Mouse (Mus musculus) CH12F3 (cell line): ENCODE measurements around the gene Cd33.

Experiments used
- in situ Hi-C: fragments of 300-500 bp; cut with MboI; formaldehyde crosslinking; loops from 2 replicates; pipeline ENCODE4 v1.14.3; 2020; ENCODE audit warnings: low sequenced_read_pairs

Cd33 gene

DNA sequence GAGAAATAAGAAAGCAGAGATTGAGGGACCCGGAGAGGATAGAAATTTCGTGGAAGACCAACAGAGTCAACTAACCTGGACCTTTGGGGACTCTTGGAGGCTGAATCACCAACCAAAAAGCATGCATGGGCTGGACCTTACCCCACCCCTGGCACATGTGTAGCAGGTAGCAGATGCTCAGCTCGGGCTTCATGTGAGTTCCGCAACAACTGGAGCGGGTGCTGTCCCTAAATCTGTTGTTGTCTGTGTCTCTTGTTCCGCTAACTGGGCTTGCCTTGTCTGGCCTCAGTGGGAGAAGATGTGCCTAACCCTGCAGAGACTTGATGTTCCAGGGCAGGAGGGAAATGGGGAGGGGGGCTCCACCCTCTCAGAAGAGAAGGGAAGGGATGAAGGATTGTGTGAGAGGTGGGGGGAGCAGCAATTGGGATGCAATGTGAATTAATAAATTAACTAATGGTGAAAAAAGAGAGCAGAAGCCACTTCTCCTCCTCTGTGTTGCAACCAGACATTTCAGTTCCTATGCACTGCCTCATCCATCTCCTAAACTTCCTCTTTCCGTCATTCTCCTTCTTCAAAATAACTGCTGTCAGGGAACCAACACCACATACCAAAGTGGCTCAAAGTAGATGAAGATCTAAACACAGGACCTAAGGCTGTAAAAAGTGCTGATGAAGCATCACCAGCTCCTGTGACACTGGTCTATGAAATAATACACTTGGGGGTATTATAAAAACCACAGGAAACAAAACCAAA lies at the start of gene Cd33:
Cd33 (minus strand) TSS at position 204 of the 753 bp plus-strand sequence.
- in situ Hi-C loops = no loop called here

DNA sequence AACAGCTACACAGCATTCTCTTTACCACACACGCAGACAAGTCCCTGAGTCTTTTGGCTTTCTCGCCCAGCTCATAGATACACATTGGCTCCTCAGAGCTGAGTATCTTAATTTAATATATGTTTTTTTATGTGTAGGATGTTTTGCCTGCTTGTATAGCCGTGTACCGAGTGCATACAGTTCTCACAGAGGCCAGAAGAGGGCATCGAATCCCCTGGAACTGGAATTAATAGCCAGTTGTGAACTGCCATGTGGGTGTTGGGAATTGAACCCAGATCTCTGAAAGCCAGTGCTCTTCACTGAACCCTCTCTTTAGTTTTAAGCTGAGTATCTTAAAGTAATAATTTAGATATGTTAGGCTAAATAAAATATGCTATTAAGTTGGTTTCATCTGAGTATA lies 40.6 kb upstream of the Cd33 start:
- in situ Hi-C loops = no loop called here

DNA sequence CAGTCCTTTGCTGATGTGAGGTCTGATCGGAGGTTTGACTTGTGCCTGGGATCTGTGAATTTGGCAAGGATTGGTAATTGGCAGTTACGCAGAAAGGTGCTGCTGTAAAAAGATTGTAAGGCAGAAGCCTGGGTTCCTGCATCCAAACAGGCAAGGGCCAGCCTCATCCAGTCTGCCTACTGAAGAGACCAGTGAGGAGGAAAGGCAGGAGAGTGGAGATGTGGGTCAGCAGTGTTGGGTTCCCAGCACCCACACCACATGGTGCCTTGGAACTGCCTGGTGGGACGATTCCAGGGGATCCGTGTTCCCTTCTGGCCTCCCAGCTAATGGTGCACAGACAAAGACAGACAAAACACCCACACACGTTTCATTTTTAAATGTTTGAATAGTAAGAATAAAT lies 36.3 kb upstream of the Cd33 start:
- in situ Hi-C loops = no loop called here

DNA sequence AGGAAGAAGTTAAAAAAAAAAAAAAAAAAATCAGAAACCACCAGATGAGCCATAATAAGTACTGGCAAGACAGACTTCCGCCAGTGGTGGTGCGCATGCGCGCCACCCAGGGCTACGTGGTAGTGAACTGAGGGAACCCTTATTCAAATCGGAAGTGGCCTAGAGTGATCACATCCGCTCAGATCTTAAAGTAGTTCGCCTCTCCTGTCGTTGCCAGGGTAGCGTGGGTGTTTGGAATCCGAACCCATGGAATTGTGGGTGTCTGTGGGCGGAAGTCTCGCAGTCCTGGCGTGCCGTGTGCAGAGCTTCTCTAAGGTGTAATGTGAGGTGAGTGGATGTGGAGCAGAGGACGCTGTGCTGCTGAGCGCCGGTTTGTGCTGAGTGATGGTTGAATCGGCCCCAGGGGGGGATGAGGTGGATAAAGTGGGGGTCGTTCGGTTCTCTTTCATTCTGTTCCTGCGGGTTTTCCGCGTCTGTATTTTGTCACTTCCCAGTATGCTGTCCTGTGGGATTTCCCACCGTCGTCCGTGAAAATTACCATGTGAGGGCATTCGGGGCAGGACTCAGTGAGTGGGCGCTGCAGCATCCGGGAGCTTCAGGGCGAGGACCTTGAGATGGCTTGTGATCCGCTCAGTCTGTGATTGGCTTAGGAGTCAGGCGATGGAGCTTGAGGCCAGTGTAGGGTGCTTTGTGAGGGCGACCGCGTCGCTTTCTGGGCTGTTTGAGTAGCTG lies 35.4 kb upstream of the Cd33 start, which contains the start of gene Zfp719:
Zfp719 (plus strand) TSS at position 171 of the 732 bp plus-strand sequence.
- in situ Hi-C loops = no loop called here

DNA sequence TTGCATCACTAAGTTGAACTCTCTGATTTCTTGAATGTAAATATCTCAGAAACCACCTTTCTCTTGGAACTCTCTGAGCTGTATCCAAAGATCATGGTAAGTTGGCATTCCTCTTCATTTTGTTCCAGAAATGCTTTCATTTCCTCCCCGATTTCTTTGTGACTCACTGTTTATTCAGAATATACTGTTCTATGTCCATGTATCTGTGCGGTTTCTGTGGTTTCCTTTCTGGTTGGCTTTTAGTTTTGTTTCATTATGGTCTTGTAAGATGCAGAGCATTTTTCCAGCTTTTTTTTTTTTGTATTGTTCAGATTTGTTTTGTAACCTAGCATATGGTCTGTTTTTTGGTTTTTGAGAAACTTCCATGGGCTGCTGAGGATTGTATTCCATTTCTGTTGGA lies 27.0 kb upstream of the Cd33 start:
- in situ Hi-C loops = no loop called here

DNA sequence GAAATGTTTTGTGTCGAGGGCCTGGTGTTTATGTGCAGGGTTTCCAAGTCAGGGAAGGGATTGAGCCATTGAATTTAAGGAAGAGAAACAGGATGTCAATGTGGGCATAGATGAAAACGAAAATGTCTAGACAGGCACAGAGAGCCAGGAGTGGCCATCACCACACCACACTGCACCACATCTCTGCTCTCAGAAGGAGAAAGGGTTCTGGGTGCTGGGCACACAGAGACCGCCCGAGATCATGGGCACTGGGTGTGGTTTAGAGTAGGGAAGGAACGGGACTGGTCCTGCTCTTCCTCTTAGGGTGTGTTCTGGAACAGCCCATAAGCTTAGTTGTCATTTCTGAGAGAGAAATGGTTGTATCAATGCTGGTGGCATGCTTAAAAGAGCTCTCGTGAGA lies 19.1 kb upstream of the Cd33 start:
- in situ Hi-C loops = no loop called here

DNA sequence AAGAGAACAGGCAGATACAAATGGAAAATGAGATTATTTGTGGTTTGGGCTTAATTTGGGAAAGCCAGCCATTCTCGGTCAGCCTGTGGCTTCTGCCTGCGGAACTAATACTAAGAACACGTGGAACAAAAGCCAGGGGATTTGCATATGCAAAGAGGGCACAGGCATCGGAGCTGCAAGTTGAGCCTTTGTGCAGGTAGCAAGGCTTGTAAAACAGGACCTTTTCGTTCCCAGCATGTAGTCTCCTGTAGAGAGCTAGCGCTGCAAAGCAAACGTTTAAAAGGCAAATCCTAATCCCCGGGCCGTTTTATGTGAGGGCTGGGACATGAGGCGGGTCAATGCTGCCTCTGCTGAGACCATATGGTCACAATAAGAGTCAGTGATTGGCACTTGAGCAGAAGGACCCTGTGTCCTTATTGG lies 18.4 kb upstream of the Cd33 start:
- in situ Hi-C loops = no loop called here

DNA sequence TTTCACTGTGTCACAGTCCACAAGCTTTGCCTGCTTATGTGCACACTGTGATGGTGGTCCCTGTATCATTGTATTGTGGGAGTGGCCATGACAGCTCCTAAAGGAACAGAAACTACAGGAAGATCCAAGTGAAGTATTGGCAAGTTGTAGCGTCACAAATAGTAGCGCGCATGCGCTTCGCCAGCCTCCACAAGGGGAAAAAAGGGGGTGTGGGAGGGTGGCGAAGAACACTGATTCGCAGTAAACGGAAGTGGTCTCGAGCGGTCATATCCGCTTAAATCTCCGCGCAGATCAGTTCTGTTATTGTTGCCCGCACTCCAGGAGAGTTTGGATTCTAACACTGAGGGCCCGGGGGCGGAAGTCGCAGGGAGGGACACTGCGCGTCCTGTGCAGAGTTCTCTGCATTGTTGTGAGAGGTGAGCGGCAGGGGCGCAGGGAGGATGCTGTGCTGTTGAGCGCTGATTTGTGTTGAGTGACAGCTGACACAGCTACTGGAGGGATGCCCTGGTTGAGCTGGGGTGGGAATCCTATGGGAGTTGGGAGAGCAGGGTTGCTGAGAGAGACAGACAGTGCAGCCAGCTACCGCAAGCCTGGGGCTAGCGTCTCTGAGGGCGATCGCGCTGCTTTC lies 17.9 kb upstream of the Cd33 start, which contains the start of gene Zfp658:
Zfp658 (plus strand) TSS at position 251 of the 628 bp plus-strand sequence.
- in situ Hi-C loops = no loop called here

DNA sequence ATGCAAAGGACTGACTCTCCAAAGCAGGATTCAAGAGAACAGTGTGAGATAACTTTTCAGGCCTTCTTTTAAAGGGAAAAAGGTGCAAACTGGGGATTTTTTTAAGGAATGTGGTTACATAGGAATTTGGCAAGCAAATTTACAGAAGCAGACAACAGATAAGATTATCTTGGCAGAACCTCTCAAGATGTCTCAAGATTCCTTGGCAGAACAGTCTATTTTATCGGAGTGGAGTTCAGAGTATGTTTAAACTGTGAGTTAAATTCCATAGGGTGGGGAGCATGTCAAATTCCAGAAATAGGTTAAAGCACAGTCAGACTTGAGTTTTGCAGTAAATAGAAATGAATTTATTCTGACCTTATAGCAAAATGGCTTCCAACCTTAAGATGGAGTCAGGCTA lies 12.7 kb upstream of the Cd33 start:
- in situ Hi-C loops = no loop called here

DNA sequence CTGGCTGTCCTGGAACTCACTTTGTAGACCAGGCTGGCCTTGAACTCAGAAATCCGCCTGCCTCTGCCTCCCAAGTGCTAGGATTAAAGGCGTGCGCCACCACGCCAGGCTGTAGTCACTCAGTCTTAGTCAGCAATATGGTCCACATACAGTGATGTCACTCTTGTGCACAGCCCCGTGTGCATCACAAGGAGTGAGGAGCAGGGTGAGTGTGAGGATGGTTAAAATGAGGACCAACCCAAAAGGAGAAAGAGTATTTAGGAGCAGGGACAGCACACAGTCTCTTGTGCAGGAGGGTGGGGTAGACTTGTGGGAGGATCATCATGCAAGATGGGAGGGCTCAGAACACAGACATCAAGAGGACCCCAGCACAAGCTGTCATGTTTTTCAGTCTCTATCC lies 11.1 kb upstream of the Cd33 start:
- in situ Hi-C loops = no loop called here

DNA sequence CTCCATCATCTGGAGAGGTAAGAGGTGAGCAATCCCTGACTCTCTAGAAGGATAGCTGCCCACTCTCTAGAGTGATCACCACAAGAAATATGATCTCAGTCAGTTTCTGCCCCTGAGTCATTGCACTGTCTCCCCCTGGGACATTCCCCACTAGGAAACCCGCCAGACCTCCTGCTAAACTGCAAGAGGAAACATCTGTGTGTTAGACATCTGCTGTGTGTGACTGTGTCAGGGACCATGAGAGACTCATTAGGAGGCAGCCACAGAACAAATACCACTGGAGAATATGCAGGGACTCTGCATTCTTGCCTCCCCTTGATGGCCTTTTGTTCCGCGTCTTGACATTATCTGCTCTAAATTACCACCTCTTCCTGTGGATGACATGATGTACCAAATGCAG lies 10.3 kb upstream of the Cd33 start:
- in situ Hi-C loops = no loop called here

DNA sequence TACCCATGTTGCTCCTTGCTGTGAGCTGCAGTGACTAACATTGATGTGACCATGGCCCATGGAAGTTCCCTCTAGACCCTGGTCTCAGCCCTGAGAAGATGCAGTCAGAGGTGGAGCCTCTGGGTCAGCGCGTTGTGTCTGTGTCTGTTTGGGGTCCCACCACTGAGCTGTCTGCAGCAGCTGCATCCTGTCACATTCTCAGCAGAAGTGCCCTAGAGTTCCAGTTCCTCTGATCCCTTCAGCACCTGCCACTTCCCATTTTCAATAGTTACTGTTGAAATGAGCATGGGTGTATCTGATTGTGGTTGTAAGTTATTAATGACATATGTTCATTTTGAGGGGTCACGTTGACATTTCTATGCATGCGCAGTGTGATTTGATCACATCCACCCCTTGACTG lies 8.9 kb upstream of the Cd33 start:
- in situ Hi-C loops = no loop called here

DNA sequence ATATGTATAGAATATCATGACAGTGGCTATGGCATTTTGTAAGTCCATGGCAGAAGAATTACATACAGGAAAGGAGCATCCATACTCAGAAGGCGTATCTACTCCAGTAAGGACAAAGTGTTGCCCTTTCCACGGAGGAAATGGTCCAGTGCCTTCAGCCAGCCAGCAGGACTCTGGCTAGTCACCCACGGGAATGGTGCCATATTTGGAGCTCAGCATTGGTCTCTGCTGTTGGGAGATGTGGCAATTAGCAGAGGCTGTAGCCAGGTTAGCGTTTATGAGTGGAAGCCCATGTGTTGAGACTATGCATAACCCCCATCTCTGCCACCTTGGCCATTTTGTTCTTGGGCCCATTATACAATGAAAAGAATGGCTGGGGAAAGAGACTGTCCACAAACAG lies 4.0 kb upstream of the Cd33 start:
- in situ Hi-C loops = no loop called here

DNA sequence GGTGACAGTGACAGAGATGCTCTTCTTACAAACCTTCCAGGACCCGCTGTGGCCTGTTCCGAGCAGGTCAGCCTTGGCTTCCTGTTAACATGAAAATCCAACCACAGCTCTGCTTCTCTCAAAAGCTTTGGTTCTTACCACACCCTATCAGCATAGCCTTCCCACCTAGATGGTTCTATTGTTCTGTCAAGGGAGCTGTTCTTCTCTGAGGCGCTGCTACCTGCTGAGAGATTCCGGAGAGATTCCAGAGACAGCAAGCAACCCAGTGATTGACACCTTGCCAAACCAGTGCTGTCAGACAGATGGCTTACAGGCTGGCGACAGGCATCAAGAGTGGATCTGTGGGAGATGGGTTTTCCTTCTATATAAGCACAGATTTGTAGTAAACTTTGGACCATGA lies 3.4 kb upstream of the Cd33 start:
- in situ Hi-C loops = no loop called here

DNA sequence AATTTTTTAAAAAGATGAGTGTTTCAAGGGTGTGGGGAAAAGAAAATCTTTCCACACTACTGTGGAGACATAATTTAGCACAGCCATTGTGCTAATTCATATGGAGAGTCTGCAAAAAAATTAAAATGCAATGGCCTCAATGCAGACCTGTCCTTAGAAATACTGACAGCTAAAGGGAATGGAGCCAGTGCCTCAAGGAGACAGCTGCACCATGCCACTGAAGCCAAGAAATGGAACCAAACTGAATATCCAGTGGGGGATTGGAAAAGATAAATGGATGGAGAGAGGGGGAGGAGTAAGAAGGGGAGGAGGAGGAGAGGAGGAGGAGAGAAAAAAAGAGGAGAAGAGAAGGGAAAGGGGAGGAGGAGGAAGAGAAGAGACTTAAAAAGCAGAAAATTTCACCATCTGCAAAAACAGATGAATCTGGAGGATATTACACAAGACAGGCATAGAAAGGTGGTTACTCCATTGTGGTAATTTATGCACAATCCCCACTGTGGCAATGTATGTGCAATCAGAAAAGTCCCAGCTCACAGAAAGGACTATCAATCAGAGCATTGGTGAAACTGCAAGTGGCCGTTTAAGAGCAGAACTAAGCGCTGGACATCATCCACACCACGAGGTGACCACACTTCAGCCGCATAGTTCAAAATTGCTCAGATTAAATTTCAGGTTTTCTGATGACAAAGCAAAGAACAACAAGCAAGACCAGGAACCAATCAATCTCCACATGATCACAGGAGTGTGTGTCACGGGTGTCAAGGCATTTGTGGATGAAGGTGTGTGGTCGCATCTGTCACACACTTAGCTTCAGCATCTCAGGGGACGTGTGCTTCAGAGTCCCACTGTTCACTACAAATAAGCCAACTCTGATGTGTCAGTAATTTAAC lies 1.7 kb upstream of the Cd33 start:
- in situ Hi-C loops = no loop called here

DNA sequence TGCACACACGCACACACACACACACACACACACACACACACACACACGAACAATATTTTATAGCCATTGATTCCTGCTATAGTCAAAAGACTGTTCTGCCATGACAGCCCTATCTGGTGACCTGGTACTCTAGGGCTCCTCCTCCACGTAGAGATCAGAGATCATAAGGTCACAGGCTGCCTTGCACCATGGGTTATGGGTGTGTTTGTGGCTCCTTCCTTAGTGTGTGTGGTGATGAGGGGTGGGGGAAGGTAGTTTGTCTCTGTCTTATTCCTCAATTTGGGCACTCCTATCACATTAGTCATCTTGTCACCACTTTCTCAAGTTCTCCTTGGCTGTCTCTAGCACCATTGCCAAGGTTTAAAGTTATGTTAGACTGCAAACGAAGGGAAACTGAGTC lies 5.7 kb downstream of the Cd33 start:
- in situ Hi-C loops = no loop called here

DNA sequence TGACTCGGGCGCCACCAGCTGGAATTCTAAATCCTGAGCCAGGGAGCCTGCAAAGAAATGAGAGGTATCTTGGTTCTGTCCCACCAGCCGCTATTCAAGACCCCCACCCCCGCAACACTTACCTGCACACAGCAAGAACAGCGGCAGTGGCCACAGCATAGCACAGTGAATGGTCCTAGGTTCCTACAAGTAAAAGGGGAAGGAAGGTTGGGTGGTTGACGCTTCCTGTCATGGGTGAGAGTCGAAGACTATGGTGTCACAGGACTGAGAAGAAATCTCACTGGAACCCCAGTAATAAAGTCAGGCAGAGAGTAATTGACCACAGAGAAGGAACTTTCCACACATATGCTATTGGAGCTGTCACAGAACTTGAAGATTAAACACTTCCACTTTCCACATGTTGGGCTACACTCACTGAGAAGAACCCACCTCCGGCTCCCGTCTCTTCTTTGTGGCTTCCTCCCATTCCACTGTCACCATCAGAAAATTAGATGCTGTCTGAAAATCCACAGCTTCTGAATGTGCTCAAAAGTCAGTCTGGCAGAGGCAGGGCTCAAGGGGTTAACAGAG lies 11.2 kb downstream of the Cd33 start:
- in situ Hi-C loops = no loop called here

DNA sequence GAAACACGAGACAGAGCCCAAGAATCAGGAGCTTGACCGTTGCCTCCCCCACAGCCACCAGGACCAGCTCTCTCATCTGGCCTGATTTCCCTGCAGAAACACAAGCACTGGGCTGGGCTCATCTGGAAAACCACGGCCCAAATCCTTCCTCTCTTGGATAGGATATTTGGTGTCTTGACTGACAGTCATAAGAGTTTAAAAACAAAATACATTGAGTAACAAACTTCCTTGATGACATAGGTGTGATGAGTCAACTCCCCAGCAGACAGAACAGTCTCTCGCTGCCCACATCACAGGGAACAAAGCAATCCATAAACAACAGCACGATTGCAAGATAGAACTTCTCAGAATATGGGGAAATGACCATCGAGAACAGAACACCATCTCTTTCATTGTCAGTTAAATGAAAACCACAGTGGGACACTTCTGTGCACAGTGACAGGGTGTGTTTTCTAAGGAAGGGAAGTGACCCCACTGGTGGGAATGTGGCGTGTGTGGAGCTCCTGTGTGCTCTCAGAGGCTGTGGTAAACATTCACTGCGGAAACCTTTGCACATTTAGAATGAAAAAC lies 13.9 kb downstream of the Cd33 start:
- in situ Hi-C loops = no loop called here

DNA sequence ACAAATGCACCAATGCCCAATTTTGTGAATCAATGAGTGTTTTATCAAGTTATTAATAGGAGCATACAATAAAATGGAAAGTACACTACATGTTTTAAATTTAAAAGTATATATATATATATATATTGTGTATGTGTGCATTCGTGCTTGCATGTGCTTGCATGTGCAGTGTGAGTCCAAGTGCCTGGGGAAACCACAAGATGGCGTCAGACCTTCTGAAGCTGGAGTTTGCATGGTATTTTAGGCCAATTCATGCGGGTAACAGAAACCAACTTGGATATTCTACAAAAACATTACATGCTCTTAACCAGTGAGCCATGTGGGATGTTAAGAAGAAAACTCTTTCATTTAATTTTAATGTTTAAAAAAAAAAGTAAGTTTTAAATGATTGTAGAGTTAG lies 18.9 kb downstream of the Cd33 start:
- in situ Hi-C loops = no loop called here

DNA sequence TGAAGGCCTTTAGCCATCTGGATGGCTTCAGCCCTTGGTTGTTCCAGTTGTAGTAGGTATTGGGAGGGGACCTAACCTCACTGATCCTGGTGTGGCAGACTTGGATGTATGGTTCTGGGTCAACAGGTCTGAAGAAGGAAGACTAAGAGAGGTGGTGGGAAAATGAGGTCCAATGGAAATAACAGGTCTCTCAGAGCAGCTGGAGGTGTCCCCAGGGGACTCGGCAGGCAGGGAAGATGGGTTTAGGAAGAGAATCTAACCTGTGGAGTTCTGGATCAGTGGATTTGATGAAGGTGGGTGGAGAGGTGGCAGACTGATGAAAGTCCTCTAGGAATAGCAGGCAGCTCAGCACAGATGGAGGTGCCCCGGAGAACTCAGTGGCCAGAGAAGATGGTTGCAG lies 21.5 kb downstream of the Cd33 start:
- in situ Hi-C loops = no loop called here
